Mouse (Mus musculus) lung, adult 2 months (tissue): ENCODE measurements at regions not wholly inside any gene's neighbourhood (a gene's known extent, or its start where the extent isn't known, plus 50 kb on each side); places are given as distances from the start of the nearest gene placed in this dataset.
"Not testable (repeated sequence)": the region's sequence is repeated elsewhere in the genome, so short reads cannot be mapped to it uniquely, and the experiment has no call there.

Source experiments
- DNase-seq: peaks from one replicate; pipeline ENCODE4 v3.0.0; 2022
- H3K4me1 ChIP-seq: fragments of 200-500 bp; 2 replicates; pipeline ENCODE4 v1.6.1; 2011; ENCODE audit warnings: low read length; ENCODE audit not compliant: control insufficient read depth, insufficient read depth
- H3K4me3 ChIP-seq: fragments of 200-500 bp; replicated peaks from 2 replicates; pipeline ENCODE3; 2011; ENCODE audit warnings: low read depth, mild to moderate bottlenecking, control low read depth, low read length; ENCODE audit errors: extremely low read depth
- CTCF ChIP-seq: fragments of 200-500 bp; IDR thresholded peaks from 2 replicates; pipeline ENCODE4 v1.5.1; 2011; ENCODE audit warnings: mild to moderate bottlenecking, low read length, control low read depth; ENCODE audit not compliant: insufficient read depth
- POLR2A ChIP-seq: fragments of 200-500 bp; IDR thresholded peaks from 2 replicates; pipeline ENCODE4 v1.6.1; 2011; ENCODE audit warnings: low read depth, mild to moderate bottlenecking, control low read depth, low read length, borderline replicate concordance; ENCODE audit errors: extremely low read depth
- WGBS: fragments of 180-500 bp; shearing (Covaris S2); methylation state at CpG from one replicate; pipeline ENCODE4 v1.1.7; 2018; 5-methylcytosine and 5-hydroxymethylcytosine counted together

DNA sequence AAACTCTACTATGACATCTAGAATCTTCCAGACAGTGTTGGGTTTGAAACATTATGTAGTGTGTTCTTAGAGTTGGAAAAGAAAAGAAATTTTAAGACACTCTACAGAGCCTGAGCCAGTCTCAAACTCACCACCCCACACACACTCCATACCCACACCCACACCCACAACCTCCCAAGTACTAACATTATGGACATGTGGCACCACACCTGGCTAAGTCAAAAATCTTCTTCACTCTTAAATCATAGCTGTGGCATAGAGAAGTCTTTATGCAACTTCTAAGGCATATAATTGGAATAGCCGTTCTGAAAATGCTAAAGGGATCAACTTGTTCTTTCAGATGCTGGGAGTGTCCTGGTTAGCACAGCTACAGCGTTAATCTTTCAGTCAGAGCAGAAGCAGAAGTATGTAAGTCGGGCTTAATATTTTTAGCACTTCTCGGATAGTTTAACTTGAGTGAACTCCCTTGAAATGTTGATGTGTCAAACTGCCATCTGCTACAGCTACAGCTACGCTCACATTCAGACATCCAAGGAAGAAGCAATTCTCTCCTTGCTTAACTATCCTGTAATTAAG is 68.6 kb upstream of the Creb1 start:
- TF ChIP-seq POLR2A (no peak), CTCF (no peak)
- 58% methylated on average over 5 of the region's 5 CpGs for WGBS
- H3K4me3 ChIP-seq: no peak overlapping the region
- DNase-seq: no peak
- H3K4me1 ChIP-seq: no peaks in the 10 kb centered on the region

DNA sequence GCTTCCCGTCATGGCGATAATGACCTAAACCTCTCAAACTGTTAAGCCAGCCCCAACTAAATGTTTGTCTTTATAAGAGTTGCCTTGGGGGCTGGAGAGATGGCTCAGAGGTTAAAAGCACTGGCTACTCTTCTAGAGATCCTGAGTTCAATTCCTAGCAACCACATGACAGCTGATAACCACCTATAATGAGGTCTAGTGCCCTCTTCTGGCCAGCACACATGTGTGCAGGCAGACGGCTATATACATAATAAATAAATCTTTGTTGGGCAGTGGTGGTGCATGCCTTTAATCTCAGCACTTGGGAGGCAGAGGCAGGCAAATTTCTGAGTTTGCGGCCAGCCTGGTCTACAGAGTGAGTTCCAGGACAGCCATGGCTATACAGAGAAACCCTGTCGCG is 70.8 kb upstream of the Creb1 start:
- not testable (repeated sequence) for DNase-seq, H3K4me1 ChIP-seq, H3K4me3 ChIP-seq
- WGBS: 95% methylated on average over 6 of the region's 6 CpGs

DNA sequence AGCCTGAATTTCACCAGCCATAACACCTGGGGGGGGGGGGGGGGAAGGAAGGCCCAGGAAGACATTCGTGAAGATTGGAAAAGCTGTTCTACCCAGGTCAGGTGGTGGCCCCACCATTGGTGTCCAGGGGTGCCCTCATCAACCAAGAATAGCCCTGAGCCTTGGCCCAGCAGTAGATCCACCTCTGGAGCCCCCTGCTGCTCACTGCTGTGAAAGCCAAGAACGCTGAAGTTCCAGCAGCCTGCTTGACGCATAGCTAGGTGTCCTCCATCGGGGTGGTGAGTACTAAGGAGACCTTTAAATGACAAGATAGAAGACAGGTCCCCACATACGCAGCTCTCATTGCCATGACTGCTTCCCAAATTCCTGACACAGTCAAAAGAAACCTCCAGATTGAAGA is 74.6 kb upstream of the Creb1 start:
- no peak overlapping the region for H3K4me3 ChIP-seq
- no peak for DNase-seq
- no peak for TF ChIP-seq POLR2A
- no peak for TF ChIP-seq CTCF
- 85% methylated on average over 5 of the region's 5 CpGs for WGBS
- H3K4me1 ChIP-seq: no peaks in the 10 kb centered on the region

DNA sequence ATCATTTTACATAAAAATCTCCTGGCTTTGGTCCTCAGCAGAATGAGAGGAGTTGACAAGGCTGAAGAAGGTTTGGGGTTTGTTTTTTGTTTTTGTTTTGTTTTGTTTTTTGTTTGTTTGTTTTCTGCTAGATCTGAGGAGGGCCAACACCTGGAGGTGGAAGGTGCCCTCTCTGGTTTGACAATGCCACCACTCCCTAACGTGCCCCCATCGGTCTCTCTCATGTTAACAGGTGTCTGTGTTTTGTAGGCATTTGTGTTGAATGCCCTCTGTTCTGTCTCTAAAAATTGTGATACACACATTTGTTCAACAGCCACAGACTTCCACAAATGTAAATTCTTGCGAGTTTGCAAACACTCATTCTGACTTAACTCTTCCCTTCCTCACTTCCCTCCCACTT is 83.3 kb upstream of the Creb1 start:
- TF ChIP-seq CTCF (no peak), POLR2A (no peak)
- no peak overlapping the region for H3K4me3 ChIP-seq
- DNase-seq: no peak
- 79% methylated on average over 3 of the region's 3 CpGs for WGBS
- H3K4me1 ChIP-seq: peaks cover 3% of the 10 kb centered on the region

DNA sequence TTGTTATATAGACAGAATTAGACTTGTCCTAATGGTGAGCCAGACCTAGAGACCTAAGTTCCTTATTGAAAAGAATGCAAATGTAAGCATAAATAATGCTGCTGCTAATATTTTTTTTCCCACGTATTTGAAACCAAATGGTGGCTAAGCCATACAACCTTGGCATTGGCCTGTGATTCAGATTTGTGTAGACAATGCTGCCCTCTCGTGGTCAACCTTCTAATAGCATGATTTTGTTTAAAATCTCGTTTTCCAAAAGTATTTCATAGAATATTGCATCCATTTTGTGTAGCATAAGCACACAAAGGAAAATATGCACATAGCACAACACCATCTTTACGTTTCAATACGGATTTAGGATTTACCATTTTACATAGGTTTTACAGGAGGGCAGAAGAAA is 84.4 kb upstream of the Creb1 start:
- TF ChIP-seq CTCF: peak; percentile 22; the same call in 1 of the 2 replicates
- TF ChIP-seq POLR2A: no peak
- H3K4me1 ChIP-seq: peaks cover 3% of the 10 kb centered on the region
- 2% methylated on average over 5 of the region's 5 CpGs for WGBS
- no peak overlapping the region for H3K4me3 ChIP-seq
- peak; percentile 23 for DNase-seq

DNA sequence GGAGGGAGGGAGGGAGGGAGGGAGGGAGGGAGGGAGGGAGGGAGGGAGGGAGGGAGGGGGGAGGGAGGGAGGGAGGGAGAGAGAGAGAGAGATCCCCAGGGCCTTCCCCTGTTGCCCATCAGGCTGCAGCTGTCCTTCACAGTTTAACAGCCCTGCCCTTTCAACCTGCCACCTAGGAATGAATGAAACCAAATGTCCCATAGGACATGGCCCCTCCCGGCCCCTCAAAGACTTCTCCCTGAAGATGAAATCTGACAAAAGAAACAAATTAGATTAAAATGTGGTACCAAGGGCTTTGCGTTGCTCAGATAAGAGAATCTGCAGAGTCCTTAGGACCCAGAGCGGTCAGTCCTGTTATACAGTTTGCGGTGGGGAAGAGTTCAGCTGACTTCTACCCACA is 86.0 kb upstream of the Creb1 start:
- WGBS: 73% methylated on average over 4 of the region's 4 CpGs
- no peak for TF ChIP-seq CTCF
- no peak for TF ChIP-seq POLR2A
- Histone ChIP-seq H3K4me3 (no peak overlapping the region), H3K4me1 (peaks cover 3% of the 10 kb centered on the region)
- no peak for DNase-seq

DNA sequence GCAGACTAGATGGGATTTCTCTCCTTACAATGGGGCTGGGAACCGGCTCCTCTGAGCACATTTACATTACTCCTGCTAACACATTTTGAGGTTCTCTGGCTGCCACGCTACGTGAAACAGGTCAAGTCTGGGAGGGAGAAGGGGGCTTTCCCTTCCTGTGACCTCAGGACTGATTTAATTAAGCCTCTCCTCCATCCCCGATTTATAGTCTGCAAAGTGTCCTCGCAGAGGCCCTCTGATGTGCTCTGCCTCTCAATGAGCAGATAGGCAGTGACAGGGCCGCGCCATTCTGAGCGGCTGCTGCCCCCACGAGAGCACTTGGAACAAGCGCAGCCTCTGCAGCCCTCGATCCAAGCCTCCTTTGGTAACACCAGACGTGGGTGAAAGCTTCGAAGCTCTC is 86.5 kb upstream of the Creb1 start:
- DNase-seq: peak; percentile 50
- Histone ChIP-seq H3K4me1 (peaks cover 3% of the 10 kb centered on the region), H3K4me3 (no peak overlapping the region)
- WGBS: 12% methylated on average over 13 of the region's 13 CpGs
- TF ChIP-seq POLR2A (no peak), CTCF (peak; percentile 67)

DNA sequence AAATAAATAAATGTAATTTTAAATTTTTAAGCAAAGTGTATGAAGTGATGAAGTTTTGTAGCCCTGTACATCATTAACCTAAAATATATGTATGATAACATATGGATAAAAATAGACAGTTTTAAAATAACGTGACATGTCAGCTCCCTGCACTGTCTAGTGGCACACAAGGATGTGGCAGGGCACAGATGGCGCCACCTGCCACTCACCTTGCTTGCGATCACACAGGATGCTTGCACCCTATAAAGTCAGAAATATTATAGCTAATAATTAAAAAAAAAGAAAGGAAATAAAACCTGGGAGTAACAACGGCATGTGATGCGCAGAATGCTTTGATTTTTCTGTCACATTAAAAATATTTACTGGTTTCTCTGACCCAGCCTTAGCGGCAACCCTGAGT is 89.0 kb upstream of the Creb1 start:
- 86% methylated on average over 6 of the region's 6 CpGs for WGBS
- TF ChIP-seq POLR2A (no peak), CTCF (no peak)
- H3K4me3 ChIP-seq: no peak overlapping the region

DNA sequence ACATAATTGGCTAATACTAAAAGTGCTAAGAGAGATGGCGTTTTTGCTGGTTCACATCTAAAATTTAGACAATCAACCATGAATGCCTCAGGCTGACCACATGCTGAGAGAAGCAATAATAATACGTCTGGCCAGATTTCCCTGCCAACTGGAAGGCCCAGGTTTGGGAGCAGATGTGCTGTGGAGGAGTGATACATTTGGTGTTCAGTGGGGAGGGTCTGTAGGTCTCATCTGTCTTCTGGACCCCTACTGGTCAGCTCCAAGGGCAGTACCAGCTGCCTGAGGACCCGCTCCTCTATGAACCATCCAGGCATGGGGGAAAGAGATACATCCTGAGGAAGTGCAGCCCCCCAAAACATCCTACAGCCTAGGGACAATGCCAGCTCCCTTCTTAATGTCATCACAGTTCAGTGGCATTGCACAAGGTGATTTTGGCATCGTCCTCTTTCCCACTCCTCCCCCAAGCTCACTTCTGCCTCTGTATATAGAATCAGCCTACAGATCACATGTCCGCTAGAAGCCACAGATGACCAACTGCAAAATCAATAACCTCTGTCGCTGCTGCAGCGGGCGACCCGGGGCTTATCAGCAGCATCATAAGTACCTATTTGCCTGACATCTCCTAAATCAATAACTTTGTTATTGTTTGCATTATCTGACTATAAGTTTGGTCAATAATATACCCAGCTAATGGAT is 90.1 kb upstream of the Creb1 start:
- no peak for TF ChIP-seq POLR2A
- TF ChIP-seq CTCF: no peak
- no peak for DNase-seq
- WGBS: 71% methylated on average over 9 of the region's 9 CpGs
- no peaks in the 10 kb centered on the region for H3K4me1 ChIP-seq
- H3K4me3 ChIP-seq: no peak overlapping the region

More for the DNA sequence above, 89.0 kb upstream of the Creb1 start:
- peaks cover 2% of the 10 kb centered on the region for H3K4me1 ChIP-seq
- no peak for DNase-seq

DNA sequence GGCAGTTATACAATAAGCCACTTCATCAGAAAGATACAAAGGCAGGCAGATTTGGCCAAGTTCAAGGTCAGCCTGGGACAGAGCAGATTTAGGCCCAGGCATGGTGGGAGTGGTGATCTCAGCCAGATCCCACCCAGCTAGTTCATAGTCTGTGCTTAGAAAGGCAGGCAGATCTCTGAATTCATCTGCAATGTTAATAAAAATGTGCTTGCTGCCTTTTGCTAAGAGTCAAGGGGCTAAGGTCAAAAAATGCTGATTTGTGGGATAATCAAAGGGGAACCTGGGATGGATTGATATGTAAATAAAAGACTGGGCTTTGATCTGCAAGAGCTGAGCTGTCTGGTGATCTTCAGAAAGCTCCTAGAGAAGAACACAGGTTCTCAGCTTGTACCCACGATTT is 109.2 kb upstream of the Creb1 start:
- no peaks in the 10 kb centered on the region for H3K4me1 ChIP-seq
- no peak overlapping the region for H3K4me3 ChIP-seq
- no peak for DNase-seq
- 55% methylated on average over 1 of the region's 1 CpGs for WGBS
- no peak for TF ChIP-seq CTCF
- no peak for TF ChIP-seq POLR2A

DNA sequence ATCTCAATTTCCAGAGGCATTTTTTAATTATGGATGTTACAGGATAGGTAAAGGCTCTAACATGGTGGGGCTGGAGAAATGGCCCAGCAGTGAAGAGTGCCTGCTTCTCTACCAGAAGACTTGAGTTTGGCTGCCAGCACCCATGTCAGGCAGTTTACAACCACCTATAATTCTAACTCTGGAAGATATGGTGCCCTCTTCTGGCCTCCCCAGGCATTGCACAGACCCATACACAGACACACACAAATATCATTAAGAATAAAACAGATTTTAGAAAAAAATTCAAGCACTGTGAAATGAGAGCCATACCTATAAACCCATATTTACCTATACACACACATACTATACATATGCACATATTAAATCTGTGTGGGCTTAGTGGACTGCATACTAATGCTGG is 113.9 kb upstream of the Creb1 start:
- H3K4me1 ChIP-seq: no peaks in the 10 kb centered on the region
- H3K4me3 ChIP-seq: no peak overlapping the region
- DNase-seq: no peak
- no peak for TF ChIP-seq POLR2A
- no peak for TF ChIP-seq CTCF

DNA sequence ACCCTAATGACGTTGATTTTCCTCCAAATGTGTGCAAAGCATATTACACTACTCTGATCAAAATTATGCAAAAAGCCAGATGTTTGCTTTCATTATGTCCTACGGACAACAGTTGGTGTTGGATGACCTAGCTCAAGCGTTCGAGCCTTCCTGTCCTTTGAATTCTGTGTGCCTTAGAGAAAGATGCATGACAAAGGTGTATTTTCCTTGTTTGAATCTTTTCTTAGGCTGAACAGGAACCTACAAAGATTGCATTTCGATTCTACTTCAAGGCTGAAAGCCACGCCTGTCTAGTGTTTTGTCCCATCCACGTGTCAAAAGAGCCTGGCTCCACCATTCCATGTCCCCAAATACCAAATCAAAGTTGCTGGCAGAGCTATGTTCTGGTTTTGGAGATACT is 116.5 kb upstream of the Creb1 start:
- Histone ChIP-seq H3K4me1 (no peaks in the 10 kb centered on the region), H3K4me3 (no peak overlapping the region)
- TF ChIP-seq POLR2A (no peak), CTCF (no peak)
- WGBS: 72% methylated on average over 7 of the region's 7 CpGs
- DNase-seq: no peak
